Mouse (Mus musculus) retina, postnatal 7 days (tissue): ENCODE measurements around the gene Gm3278.
"Not testable (repeated sequence)": the region's sequence is repeated elsewhere in the genome, so short reads cannot be mapped to it uniquely, and the experiment has no call there.

Experiments used
- DNase-seq: peaks from one replicate; pipeline ENCODE4 v3.0.0-alpha.2; 2012; ENCODE audit warnings: low read depth, low spot score

Gm3278 gene

GRCm38 (mm10) chr14:4892116-4892515 is at the start of gene Gm3278:
Gene Gm3278, plus strand, starts transcription at chr14:4892416.
- not testable (repeated sequence) for DNase-seq

- DNase-seq: not testable (repeated sequence)
Measured at GRCm38 (mm10) chr14:4855299-4855980, 36.8 kb upstream of the Gm3278 start, which contains the start of gene Gm3264. Gene Gm3264, plus strand, starts transcription at chr14:4855576.
